Mouse (Mus musculus): ENCODE measurements around the gene Cdrt4.

- TF ChIP-seq CTCF (IDR thresholded peaks at IDR 0.05; ENCODE audit: borderline replicate concordance, extremely low read depth, insufficient read depth, insufficient read length) (no peak), POLR2A (IDR thresholded peaks at IDR 0.05; ENCODE audit: borderline replicate concordance, extremely low read depth, insufficient read depth, insufficient read length, poor library complexity, severe bottlenecking) (no peak)
Observed at GRCm38 (mm10) chr11:63007376-63007775, 56.4 kb downstream of the Cdrt4 start.

Data from brain, embryonic 14.5 days (tissue).